Mouse (Mus musculus): ENCODE measurements around the gene Mrpl43.

DNA sequence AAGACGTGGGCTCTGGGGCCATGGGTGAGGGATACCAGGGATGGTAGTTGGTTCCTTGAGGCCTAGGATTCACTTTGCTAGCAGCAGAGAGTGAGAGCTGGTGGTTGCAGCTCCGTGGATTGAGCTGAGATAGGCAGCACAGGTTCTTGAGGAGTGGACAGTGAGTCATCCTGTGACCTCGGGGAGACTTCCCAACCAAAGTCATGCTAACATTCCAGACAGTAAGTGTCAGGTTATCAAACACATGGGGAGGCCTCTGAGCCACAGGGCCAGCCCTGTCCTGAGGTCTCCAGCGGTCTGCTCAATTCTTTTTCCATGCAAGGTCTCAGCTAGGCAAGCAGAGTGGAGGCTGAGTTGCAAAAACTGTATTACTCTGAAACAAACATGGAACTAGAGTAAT lies 4.4 kb upstream of the Mrpl43 start:
- no peak for TF ChIP-seq IRF4 (IDR thresholded peaks at IDR 0.05; ENCODE audit: low read depth, low read length)
- no peak for TF ChIP-seq CTCF (conservative IDR thresholded peaks at IDR 0.05 in 1 of 2, IDR thresholded peaks at IDR 0.05 in 1 of 2; ENCODE audit: low read depth in 2 of 2, low read length in 2 of 2)
- TF ChIP-seq POLR2A (IDR thresholded peaks at IDR 0.05; ENCODE audit: low read depth, low read length): no peak
- no peak for TF ChIP-seq CHD1 (IDR thresholded peaks at IDR 0.05; ENCODE audit: low read depth, low read length)
- TF ChIP-seq RCOR1 (conservative IDR thresholded peaks at IDR 0.05; ENCODE audit: low read depth, low read length): no peak

Data from CH12.LX (cell line).